Mouse (Mus musculus) forebrain, embryonic 14.5 days (tissue): Measurements from ENCODE around the gene Phf20. TPM values are rescaled to one million over a fixed set of nuclear protein-coding genes. Genes with fewer than 3 reads are reported as not detected.
A peak's percentile ranks its signal among the peaks of the same experiment; 100 is the strongest.

ENCODE experiments used
- ATAC-seq: fragments of 200-750 bp; cut with Nextera tagmentation; 2 replicates; pipeline ENCODE4 v1.8.0; 2017; ENCODE audit warnings: mild to moderate bottlenecking, moderate library complexity
- DNase-seq: peaks from one replicate; pipeline ENCODE4 v3.0.0-alpha.2; 2015; ENCODE audit warnings: low spot score
- H3K27ac ChIP-seq: fragments of 300-500 bp; sonication (generic); 2 replicates; pipeline ENCODE4 v1.5.1; 2014; ENCODE audit warnings: low read depth, mild to moderate bottlenecking, control low read depth, low read length, moderate library complexity
- H3K27me3 ChIP-seq: fragments of 300-500 bp; sonication (generic); replicated peaks from 2 replicates; pipeline ENCODE4 v1.6.1; 2014; ENCODE audit warnings: low read length, control low read depth, mixed read lengths; ENCODE audit not compliant: control insufficient read depth, insufficient read depth
- H3K36me3 ChIP-seq: fragments of 300-500 bp; sonication (generic); 2 replicates; pipeline ENCODE4 v1.6.1; 2014; ENCODE audit warnings: low read length, control low read depth; ENCODE audit not compliant: control insufficient read depth, insufficient read depth
- H3K4me1 ChIP-seq: fragments of 300-500 bp; sonication (generic); 2 replicates; pipeline ENCODE4 v1.6.1; 2014; ENCODE audit warnings: antibody characterized with exemption, low read length, control low read depth; ENCODE audit not compliant: control insufficient read depth, insufficient read depth
- H3K4me2 ChIP-seq: fragments of 300-500 bp; sonication (generic); 2 replicates; pipeline ENCODE4 v1.6.1; 2014; ENCODE audit warnings: mild to moderate bottlenecking, control low read depth, low read length
- H3K4me3 ChIP-seq: fragments of 300-500 bp; sonication (generic); 2 replicates; pipeline ENCODE4 v1.5.1; 2014; ENCODE audit warnings: low read depth, low read length, control low read depth
- H3K9ac ChIP-seq: fragments of 300-500 bp; sonication (generic); 2 replicates; pipeline ENCODE4 v1.6.1; 2014; ENCODE audit warnings: mild to moderate bottlenecking, low read length, control low read depth, moderate library complexity
- H3K9me3 ChIP-seq: fragments of 300-500 bp; sonication (generic); replicated peaks from 2 replicates; pipeline ENCODE4 v1.6.1; 2016; ENCODE audit warnings: low read length, control low read depth, mixed read lengths; ENCODE audit not compliant: control insufficient read depth
- WGBS: fragments of 180-500 bp; shearing (Covaris S2); extraction: QIAGEN DNeasy Blood & Tissue Kit; methylation state at CpG from one replicate; pipeline ENCODE4 v1.1.7; 2014; 5-methylcytosine and 5-hydroxymethylcytosine counted together
- microRNA-seq: library from miRNA; unstranded; fragments of <30 nt; microRNA quantifications from one replicate; pipeline ENCODE4, GENCODE M21; 2016
- polyA plus RNA-seq: library from polyadenylated mRNA; unstranded; fragments of >200 nt; fragmentation: Nextera tagmentation; extraction: Ambion mirVana; gene quantifications from 2 replicates; pipeline ENCODE4 v1.2.1, GENCODE M21; 2014

Phf20 gene
- polyA plus RNA-seq, 1 experiment from 2014 or later, result 121 TPM

GRCm38 (mm10) chr2:156353265-156353692 lies 157.0 kb downstream of the Phf20 start:
- peak; percentile 26; the same call in 1 of the 2 replicates for ATAC-seq
- no peak overlapping the region for H3K9ac ChIP-seq
- no peaks in the 10 kb centered on the region for H3K4me1 ChIP-seq
- H3K27me3 ChIP-seq, result no peaks in the 10 kb centered on the region
- peak; percentile 13 for DNase-seq
- 50% methylated on average over 7 of the region's 7 CpGs for WGBS
- H3K36me3 ChIP-seq, result no peaks in the 10 kb centered on the region
- no peaks in the 10 kb centered on the region for H3K9me3 ChIP-seq
- H3K27ac ChIP-seq, result no peak overlapping the region; the same call in 1 of the 2 replicates
- H3K4me3 ChIP-seq, result no peak overlapping the region
- no peak overlapping the region for H3K4me2 ChIP-seq

GRCm38 (mm10) chr2:156356031-156356430 lies 159.8 kb downstream of the Phf20 start:
- no peak overlapping the region for H3K27ac ChIP-seq
- 45% methylated on average over 7 of the region's 7 CpGs for WGBS
- H3K36me3 ChIP-seq, result no peaks in the 10 kb centered on the region
- H3K27me3 ChIP-seq, result no peaks in the 10 kb centered on the region
- no peak overlapping the region for H3K4me3 ChIP-seq
- H3K4me1 ChIP-seq, result no peaks in the 10 kb centered on the region
- DNase-seq (peak; percentile 68), ATAC-seq (0 out of 2 replicates have a peak, but pooled peaks have one; percentile 44)
- H3K4me2 ChIP-seq, result no peak overlapping the region
- no peaks in the 10 kb centered on the region for H3K9me3 ChIP-seq
- H3K9ac ChIP-seq, result no peak overlapping the region

Small RNA genes within 50 kb of the gene (microRNA-seq; reads per million reads assigned to microRNA genes)
- gene Gm22759, result not detected

Other genes starting within 250 kb of the Phf20 start
- gene Cep250, start 240.0 kb upstream of the Phf20 start, polyA plus RNA-seq, result 7.0 and 9.7 TPM in 2 replicates
- gene 6430550D23Rik, start 188.5 kb upstream of the Phf20 start, polyA plus RNA-seq, result 0.63 and 1.0 TPM in 2 replicates
- gene Ergic3, start 188.4 kb upstream of the Phf20 start, polyA plus RNA-seq, result 391 and 444 TPM in 2 replicates
- not detected in 2 replicates for gene Fer1l4, start 143.5 kb upstream of the Phf20 start, polyA plus RNA-seq
- gene Spag4, start 131.3 kb upstream of the Phf20 start, polyA plus RNA-seq, result 4.6 and 5.1 TPM in 2 replicates
- gene Cpne1, start 84.5 kb upstream of the Phf20 start, polyA plus RNA-seq, result 18.5 and 24.9 TPM in 2 replicates
- gene Rbm12, start 84.5 kb upstream of the Phf20 start, polyA plus RNA-seq, result 30.1 and 33.4 TPM in 2 replicates
- 10.5 and 16.2 TPM in 2 replicates for gene Gm28036, start 69.4 kb upstream of the Phf20 start, polyA plus RNA-seq
- 409 and 502 TPM in 2 replicates for gene Romo1, start 52.4 kb upstream of the Phf20 start, polyA plus RNA-seq
- 38.0 and 40.4 TPM in 2 replicates for gene Nfs1, start 52.3 kb upstream of the Phf20 start, polyA plus RNA-seq
- 502 and 507 TPM in 2 replicates for gene Rbm39, start 16.2 kb upstream of the Phf20 start, polyA plus RNA-seq
- 4.8 and 4.9 TPM in 2 replicates for gene Cnbd2, start 115.8 kb downstream of the Phf20 start, polyA plus RNA-seq
- gene Scand1, start 116.2 kb downstream of the Phf20 start, polyA plus RNA-seq, result 67.2 and 67.3 TPM in 2 replicates
- 9.6 and 11.2 TPM in 2 replicates for gene Epb41l1, start 224.4 kb downstream of the Phf20 start, polyA plus RNA-seq